ENCODE assay signal across 8 mouse cellular contexts in genomic region chr5:142961881-142962443, GRCm38 (mm10). TPM values are rescaled to one million over a fixed set of nuclear protein-coding genes. Genes with fewer than 3 reads are reported as not detected.
DNase-seq lines count a peak whose midpoint lies in the region; ATAC-seq and TF ChIP-seq lines count a peak whose summit lies in the region.

No protein-coding gene starts in this region.

- peak; percentile 64 to 77 for DNase-seq in adrenal gland, adult (ENCODE audit: inconsistent age in 2 of 2, low spot score in 1 of 2)
- no peak for DNase-seq in adrenal gland, adult 8-10 months
- peak; percentile 55 to 69 for DNase-seq in adrenal gland, postnatal 36 days
- peak; percentile 90 for DNase-seq in gastrocnemius, postnatal 14 days
- DNase-seq in intestine, embryonic 14.5 days (ENCODE audit: low spot score): peak; percentile 91
- DNase-seq in yolk sac, embryonic 10.5 days (ENCODE audit: low spot score): peak; percentile 88

- peaks cover 17% of the 10 kb centered on the region; the same call in 1 of the 2 replicates for H3K36me3 ChIP-seq in intestine, embryonic 14.5 days (ENCODE audit: control insufficient read depth, insufficient read depth, low read length)
- peaks cover 10% of the 10 kb centered on the region for H3K36me3 ChIP-seq in limb, embryonic 15.5 days
- H3K36me3 ChIP-seq in myocyte (ENCODE audit: control insufficient read depth, insufficient read depth): no peaks in the 10 kb centered on the region

- H3K4me1 ChIP-seq in intestine, embryonic 14.5 days (replicated peaks; ENCODE audit: control insufficient read depth, insufficient read depth, low read length): peaks cover 21% of the 10 kb centered on the region
- H3K4me1 ChIP-seq in limb, embryonic 15.5 days: peaks cover 49% of the 10 kb centered on the region

- H3K79me2 ChIP-seq in myocyte (ENCODE audit: control insufficient read depth, insufficient read depth): peaks cover 64% of the 10 kb centered on the region

- peak overlapping the region; percentile 99 for H3K4me3 ChIP-seq in intestine, embryonic 14.5 days (ENCODE audit: low read depth, low read length)
- peak overlapping the region; percentile 78 for H3K4me3 ChIP-seq in limb, embryonic 15.5 days
- peak overlapping the region; percentile 97 for H3K4me3 ChIP-seq in myocyte

- H3ac ChIP-seq in myocyte (ENCODE audit: control insufficient read depth, insufficient read length): peak overlapping the region; percentile 92

- H3K9me3 ChIP-seq in intestine, embryonic 14.5 days (ENCODE audit: control insufficient read depth, low read length): no peaks in the 10 kb centered on the region
- H3K9me3 ChIP-seq in limb, embryonic 15.5 days: no peaks in the 10 kb centered on the region

- intact Hi-C loops in gastrocnemius, postnatal 14 days (cut with DNase I; ENCODE audit: low total_unique reads): no loop called here

- peak overlapping the region; percentile 96 for H3K27ac ChIP-seq in intestine, embryonic 14.5 days (ENCODE audit: low read depth)
- peak overlapping the region; percentile 98 for H3K27ac ChIP-seq in limb, embryonic 15.5 days

- WGBS in intestine, embryonic 14.5 days: under 1% methylated on average over 39 of the region's 43 CpGs
- WGBS in limb, embryonic 15.5 days: under 1% methylated on average over 32 of the region's 43 CpGs

- H3K9ac ChIP-seq in intestine, embryonic 14.5 days (ENCODE audit: low read length): peak overlapping the region; percentile 98
- peak overlapping the region; percentile 85 for H3K9ac ChIP-seq in limb, embryonic 15.5 days

- ATAC-seq in intestine, embryonic 14.5 days (replicated peaks; ENCODE audit: low FRiP score, low TSS enrichment, low read depth): peak; percentile 77
- peak; percentile 62 for ATAC-seq in limb, embryonic 15.5 days (ENCODE audit: insufficient number of reproducible peaks, low FRiP score, low TSS enrichment, low read depth)

- peak; percentile 60 for TF ChIP-seq POLR2A in myocyte (IDR thresholded peaks at IDR 0.05; ENCODE audit: insufficient read length, low read depth)

- no peaks in the 10 kb centered on the region for H3K27me3 ChIP-seq in intestine, embryonic 14.5 days (replicated peaks; ENCODE audit: control insufficient read depth, insufficient read depth, low read length)
- no peaks in the 10 kb centered on the region for H3K27me3 ChIP-seq in limb, embryonic 15.5 days
- no peaks in the 10 kb centered on the region for H3K27me3 ChIP-seq in myocyte (ENCODE audit: control insufficient read depth, insufficient read depth, insufficient read length)

- peak overlapping the region; percentile 72 for H3K4me2 ChIP-seq in intestine, embryonic 14.5 days (ENCODE audit: low read length)
- H3K4me2 ChIP-seq in limb, embryonic 15.5 days: peak overlapping the region; percentile 89
- H3K4me2 ChIP-seq in myocyte (ENCODE audit: low read depth): peak overlapping the region; percentile 94

TF ChIP-seq in myocyte, 11 proteins besides CTCF, POLR2A, EP300 and RAD21:
- TF ChIP-seq MYOG (IDR thresholded peaks at IDR 0.05; ENCODE audit: control insufficient read depth in 1 of 3, insufficient read depth in 1 of 3, insufficient read length in 2 of 3, low read depth in 2 of 3) (peak in 1 of 3 experiments; percentile 51), POLR2AphosphoS2 (IDR thresholded peaks at IDR 0.05; ENCODE audit: insufficient read length, low read depth) (peak; percentile 47), CEBPB (IDR thresholded peaks at IDR 0.05; ENCODE audit: insufficient read depth, poor library complexity, severe bottlenecking) (no peak), SRF (IDR thresholded peaks at IDR 0.05; ENCODE audit: control insufficient read depth, insufficient read length, low read depth) (no peak), USF1 (IDR thresholded peaks at IDR 0.05; ENCODE audit: low read depth) (no peak), MYOD1 (IDR thresholded peaks at IDR 0.05; ENCODE audit: control insufficient read depth in 1 of 3, insufficient read length in 2 of 3, low read depth in 2 of 3) (no peak), E2F4 (IDR thresholded peaks at IDR 0.05; ENCODE audit: insufficient read depth) (no peak), TCF3 (IDR thresholded peaks at IDR 0.05; ENCODE audit: insufficient read length, low read depth) (no peak), TCF12 (IDR thresholded peaks at IDR 0.05; ENCODE audit: insufficient read depth, poor library complexity, severe bottlenecking) (no peak), REST (IDR thresholded peaks at IDR 0.05; ENCODE audit: insufficient read depth, insufficient read length) (no peak), MAX (IDR thresholded peaks at IDR 0.05; ENCODE audit: low read depth) (no peak)

RNA-seq across cellular contexts. Expression of gene Fscn1, which starts 1.8 kb away (rescaled TPM):
- total RNA-seq in adrenal gland, adult 8-10 months (2022): 10 to 100 TPM; 22.0 to 33.6 (median 31.7) TPM
- total RNA-seq in adrenal gland, postnatal 36 days (2021): 10 to 100 TPM; 33.6 to 42.0 TPM
- 10 to 100 TPM; 52.2 to 72.9 TPM for total RNA-seq in gastrocnemius, postnatal 14 days (2021)
- 230 and 247 TPM in 2 replicates for polyA plus RNA-seq in intestine, embryonic 14.5 days (2014; fragmentation: Nextera tagmentation; extraction: Ambion mirVana)
- 308 and 341 TPM in 2 replicates for polyA plus RNA-seq in limb, embryonic 15.5 days (2015; fragmentation: Nextera tagmentation; extraction: Ambion mirVana)
- polyA plus RNA-seq in myocyte (2012; fragmentation: generic; extraction: Trizol): 180 TPM

RNA-seq across cellular contexts. Expression of gene Actb, which starts 55.4 kb away (rescaled TPM):
- 1,000 to 10,000 TPM; 3,015 to 3,481 (median 3,228) TPM for total RNA-seq in adrenal gland, adult 8-10 months (2022)
- total RNA-seq in adrenal gland, postnatal 36 days (2021): 1,000 to 10,000 TPM; 3,336 to 3,351 TPM
- total RNA-seq in gastrocnemius, postnatal 14 days (2021): 1,000 to 10,000 TPM in 1 of 2 experiments, 100 to 1,000 TPM in 1; 856 to 1,248 TPM
- polyA plus RNA-seq in intestine, embryonic 14.5 days (2014; fragmentation: Nextera tagmentation; extraction: Ambion mirVana): 15,561 and 16,510 TPM in 2 replicates
- 13,307 and 13,671 TPM in 2 replicates for polyA plus RNA-seq in limb, embryonic 15.5 days (2015; fragmentation: Nextera tagmentation; extraction: Ambion mirVana)
- 2,198 TPM for polyA plus RNA-seq in myocyte (2012; fragmentation: generic; extraction: Trizol)
